Mouse (Mus musculus) hindbrain, embryonic 14.5 days (tissue): ENCODE data around the gene Ap1s3. TPM values are rescaled to one million over a fixed set of nuclear protein-coding genes. Genes with fewer than 3 reads are reported as not detected.

ENCODE experiments used
- ATAC-seq: fragments of 200-750 bp; cut with Nextera tagmentation; 2 replicates; pipeline ENCODE4 v1.8.0; 2017; ENCODE audit warnings: moderate number of reproducible peaks, mild to moderate bottlenecking, moderate TSS enrichment, moderate library complexity; ENCODE audit not compliant: low FRiP score
- DNase-seq: peaks from one replicate; pipeline ENCODE4 v3.0.0-alpha.2; 2015; ENCODE audit warnings: low spot score
- H3K27ac ChIP-seq: fragments of 300-500 bp; sonication (generic); 2 replicates; pipeline ENCODE4 v1.5.1; 2014; ENCODE audit warnings: mild to moderate bottlenecking, moderate library complexity
- H3K27me3 ChIP-seq: fragments of 300-500 bp; sonication (generic); 2 replicates; pipeline ENCODE4 v1.6.1; 2014; ENCODE audit warnings: mild to moderate bottlenecking, low read length, mixed read lengths; ENCODE audit not compliant: control insufficient read depth, insufficient read depth
- H3K36me3 ChIP-seq: fragments of 300-500 bp; sonication (generic); replicated peaks from 2 replicates; pipeline ENCODE4 v1.6.1; 2014; ENCODE audit not compliant: control insufficient read depth, insufficient read depth
- H3K4me1 ChIP-seq: fragments of 300-500 bp; sonication (generic); replicated peaks from 2 replicates; pipeline ENCODE4 v1.6.1; 2014; ENCODE audit warnings: antibody characterized with exemption, low read length, mixed read lengths; ENCODE audit not compliant: control insufficient read depth, insufficient read depth
- H3K4me2 ChIP-seq: fragments of 300-500 bp; sonication (generic); replicated peaks from 2 replicates; pipeline ENCODE4 v1.6.1; 2014; ENCODE audit warnings: mild to moderate bottlenecking, moderate library complexity
- H3K4me3 ChIP-seq: fragments of 300-500 bp; sonication (generic); replicated peaks from 2 replicates; pipeline ENCODE4 v1.5.1; 2014; ENCODE audit warnings: mild to moderate bottlenecking, low read length
- H3K9ac ChIP-seq: fragments of 300-500 bp; sonication (generic); 2 replicates; pipeline ENCODE4 v1.6.1; 2014
- H3K9me3 ChIP-seq: fragments of 300-500 bp; sonication (generic); 2 replicates; pipeline ENCODE4 v1.6.1; 2016; ENCODE audit warnings: low read length; ENCODE audit not compliant: control insufficient read depth
- WGBS: fragments of 180-500 bp; shearing (Covaris S2); extraction: QIAGEN DNeasy Blood & Tissue Kit; methylation state at CpG from one replicate; pipeline ENCODE4 v1.1.7; 2014; 5-methylcytosine and 5-hydroxymethylcytosine counted together
- polyA plus RNA-seq: library from polyadenylated mRNA; unstranded; fragments of >200 nt; fragmentation: Nextera tagmentation; extraction: Ambion mirVana; gene quantifications from 2 replicates; pipeline ENCODE4 v1.2.1, GENCODE M21; 2014

Gene Ap1s3
- polyA plus RNA-seq, 1 experiment from 2014 or later = 0.35 TPM

DNA sequence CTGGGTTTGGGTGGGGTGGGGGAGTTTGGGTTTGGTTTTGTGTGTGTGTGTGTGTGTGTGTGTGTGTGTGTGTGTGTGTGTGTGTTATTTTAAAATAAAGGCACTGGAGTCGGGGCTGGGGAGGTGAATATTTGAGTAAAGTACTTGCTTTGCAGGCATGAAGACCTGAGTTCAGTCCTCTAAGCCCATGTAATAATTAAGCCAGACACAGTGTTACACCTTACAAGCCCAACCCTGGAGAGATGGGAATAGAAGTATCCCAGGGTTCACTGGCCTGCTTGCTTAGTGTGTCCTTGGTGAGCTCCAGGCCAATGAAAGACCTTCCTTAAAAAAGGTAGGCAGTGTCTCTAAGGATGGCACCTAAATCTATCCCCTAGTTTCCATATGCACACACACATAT is 80.7 kb downstream of the Ap1s3 start:
- Histone ChIP-seq H3K27me3 (no peaks in the 10 kb centered on the region), H3K27ac (no peak overlapping the region), H3K4me1 (no peaks in the 10 kb centered on the region), H3K9ac (no peak overlapping the region), H3K36me3 (no peaks in the 10 kb centered on the region), H3K4me3 (no peak overlapping the region), H3K4me2 (no peak overlapping the region), H3K9me3 (no peaks in the 10 kb centered on the region)
- DNase-seq (no peak), ATAC-seq (no peak)
- 76% methylated on average over 1 of the region's 1 CpGs for WGBS

GRCm38 (mm10) chr1:79589971-79590763 is 81.6 kb downstream of the Ap1s3 start:
- ATAC-seq = no peak
- Histone ChIP-seq H3K36me3 (no peaks in the 10 kb centered on the region), H3K4me3 (no peak overlapping the region), H3K9me3 (no peaks in the 10 kb centered on the region), H3K4me1 (no peaks in the 10 kb centered on the region), H3K27me3 (no peaks in the 10 kb centered on the region), H3K27ac (no peak overlapping the region), H3K4me2 (no peak overlapping the region), H3K9ac (no peak overlapping the region)
- no peak for DNase-seq
- 82% methylated on average over 4 of the region's 4 CpGs for WGBS

DNA sequence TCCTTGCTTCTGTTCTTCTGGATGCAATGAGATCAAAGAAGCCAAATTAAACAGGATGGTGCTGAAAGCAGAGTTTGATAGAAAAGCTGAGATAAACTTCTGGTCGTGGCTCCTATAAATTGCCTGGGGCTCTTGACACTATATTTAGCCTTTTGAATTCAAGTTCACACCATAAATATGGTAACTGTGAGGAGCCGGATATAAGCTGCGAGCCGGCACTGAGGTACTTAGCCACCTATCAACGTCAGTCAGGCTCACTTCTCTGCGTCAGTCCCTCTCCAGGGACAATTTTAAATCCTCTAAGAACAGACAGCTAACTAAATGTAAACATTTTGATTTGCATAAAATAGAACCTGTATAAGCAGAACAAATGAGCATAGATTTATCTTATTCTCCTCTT is 82.3 kb downstream of the Ap1s3 start:
- H3K27me3 ChIP-seq = no peaks in the 10 kb centered on the region
- no peak overlapping the region for H3K9ac ChIP-seq
- H3K9me3 ChIP-seq = no peaks in the 10 kb centered on the region
- no peak for ATAC-seq
- no peak overlapping the region for H3K4me3 ChIP-seq
- no peak overlapping the region for H3K27ac ChIP-seq
- WGBS = 57% methylated on average over 6 of the region's 6 CpGs
- no peak for DNase-seq
- no peaks in the 10 kb centered on the region for H3K36me3 ChIP-seq
- H3K4me2 ChIP-seq = no peak overlapping the region
- H3K4me1 ChIP-seq = no peaks in the 10 kb centered on the region

DNA sequence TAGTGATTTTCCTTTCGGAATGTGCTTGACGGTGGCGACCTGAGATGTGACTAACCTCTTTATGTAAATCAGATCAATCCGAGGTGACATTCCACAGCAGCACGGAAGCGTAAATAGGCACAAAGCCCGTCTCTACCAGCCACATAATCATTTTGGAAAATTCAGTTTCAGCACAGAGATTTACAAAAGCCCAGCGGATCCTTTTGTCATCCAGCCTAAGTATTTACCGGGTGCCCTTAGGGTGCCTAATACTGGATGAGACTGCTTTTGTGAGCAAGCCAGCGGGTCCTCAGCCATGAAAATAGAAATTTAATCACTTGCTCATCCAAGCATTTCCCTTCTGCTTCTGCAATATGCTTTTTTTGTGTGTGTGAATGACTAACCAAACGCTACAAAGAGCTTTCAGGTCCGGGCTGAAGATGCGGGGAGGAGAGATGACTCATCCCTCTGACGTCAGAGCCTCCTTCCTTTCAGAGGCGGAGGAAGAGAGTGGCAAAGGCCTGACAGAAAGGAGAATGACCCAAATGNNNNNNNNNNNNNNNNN is 90.6 kb downstream of the Ap1s3 start:
- H3K9ac ChIP-seq = peak overlapping the region; percentile 72
- H3K36me3 ChIP-seq = no peaks in the 10 kb centered on the region
- WGBS = 1% methylated on average over 15 of the region's 15 CpGs
- peak overlapping the region; percentile 92 for H3K27ac ChIP-seq
- H3K4me3 ChIP-seq = peak overlapping the region; percentile 33
- H3K4me1 ChIP-seq = no peaks in the 10 kb centered on the region
- DNase-seq = peak; percentile 78
- peak overlapping the region; percentile 61 for H3K4me2 ChIP-seq
- peak; percentile 93 for ATAC-seq
- H3K9me3 ChIP-seq = no peaks in the 10 kb centered on the region
- H3K27me3 ChIP-seq = no peaks in the 10 kb centered on the region

DNA sequence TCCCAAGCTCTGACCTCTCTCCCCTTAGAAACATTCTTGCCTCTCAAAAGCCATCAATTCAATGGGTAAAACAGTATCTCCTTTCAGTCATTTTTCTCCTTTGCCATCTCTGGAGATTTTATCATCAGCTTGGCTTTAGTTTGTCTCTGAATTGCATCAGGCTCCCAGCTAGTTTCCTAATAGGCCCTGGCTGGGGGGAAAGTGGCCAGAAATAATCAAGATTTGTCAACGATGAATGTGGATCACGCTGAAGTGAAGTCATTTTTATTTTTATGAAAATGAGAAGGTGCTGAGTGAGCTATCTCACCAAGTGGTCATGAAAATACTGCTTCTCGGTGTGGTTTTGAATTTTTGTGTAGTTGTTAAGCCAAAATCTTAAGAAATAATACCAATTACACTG is 94.4 kb downstream of the Ap1s3 start:
- Histone ChIP-seq H3K27me3 (no peaks in the 10 kb centered on the region), H3K27ac (no peak overlapping the region), H3K36me3 (no peaks in the 10 kb centered on the region), H3K9ac (no peak overlapping the region), H3K4me3 (no peak overlapping the region), H3K4me2 (no peak overlapping the region), H3K4me1 (no peaks in the 10 kb centered on the region), H3K9me3 (no peaks in the 10 kb centered on the region)
- ATAC-seq = no peak
- DNase-seq = no peak
- 87% methylated on average over 3 of the region's 3 CpGs for WGBS

DNA sequence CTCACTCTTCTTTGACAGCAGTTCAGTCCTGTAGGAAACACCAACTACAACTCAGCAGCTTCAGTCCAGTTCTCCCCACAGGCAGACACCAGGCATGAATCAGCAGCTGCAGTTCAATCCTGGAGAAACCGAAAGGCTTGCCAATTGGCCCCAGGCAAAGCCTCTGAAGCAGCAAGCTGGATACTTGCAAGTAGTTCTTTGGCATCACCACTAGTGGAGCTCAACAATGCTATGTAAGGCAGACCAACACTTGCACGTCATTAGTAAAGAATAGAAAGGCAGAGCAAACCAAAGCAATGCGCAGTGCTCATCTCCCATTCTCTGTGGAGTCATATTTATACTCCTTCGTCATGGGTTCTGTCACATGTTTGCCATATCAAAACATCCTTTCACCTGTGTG is 99.9 kb downstream of the Ap1s3 start:
- H3K27ac ChIP-seq = no peak overlapping the region
- H3K4me1 ChIP-seq = no peaks in the 10 kb centered on the region
- WGBS = 81% methylated on average over 4 of the region's 4 CpGs
- H3K27me3 ChIP-seq = no peaks in the 10 kb centered on the region
- no peaks in the 10 kb centered on the region for H3K9me3 ChIP-seq
- no peaks in the 10 kb centered on the region for H3K36me3 ChIP-seq
- ATAC-seq (no peak), DNase-seq (no peak)
- H3K4me3 ChIP-seq = no peak overlapping the region
- H3K4me2 ChIP-seq = no peak overlapping the region
- no peak overlapping the region for H3K9ac ChIP-seq

GRCm38 (mm10) chr1:79571126-79571525 is 100.6 kb downstream of the Ap1s3 start:
- ATAC-seq (no peak), DNase-seq (no peak)
- Histone ChIP-seq H3K9me3 (no peaks in the 10 kb centered on the region), H3K4me1 (no peaks in the 10 kb centered on the region), H3K36me3 (no peaks in the 10 kb centered on the region), H3K27ac (no peak overlapping the region), H3K4me2 (no peak overlapping the region), H3K4me3 (no peak overlapping the region), H3K9ac (no peak overlapping the region), H3K27me3 (no peaks in the 10 kb centered on the region)
- WGBS = 73% methylated on average over 6 of the region's 6 CpGs

GRCm38 (mm10) chr1:79561186-79561585 is 110.6 kb downstream of the Ap1s3 start:
- H3K9me3 ChIP-seq = no peaks in the 10 kb centered on the region
- no peaks in the 10 kb centered on the region for H3K27me3 ChIP-seq
- 90% methylated on average over 5 of the region's 5 CpGs for WGBS
- H3K9ac ChIP-seq = no peak overlapping the region
- DNase-seq (no peak), ATAC-seq (no peak)
- no peak overlapping the region for H3K27ac ChIP-seq
- H3K4me3 ChIP-seq = no peak overlapping the region
- no peak overlapping the region for H3K4me2 ChIP-seq
- H3K4me1 ChIP-seq = no peaks in the 10 kb centered on the region
- no peaks in the 10 kb centered on the region for H3K36me3 ChIP-seq
